Mouse (Mus musculus) lung, adult 2 months (tissue): ENCODE data around the gene Zdhhc9. TPM values are rescaled to one million over a fixed set of nuclear protein-coding genes. Genes with fewer than 3 reads are reported as not detected.
A peak's percentile ranks its signal among the peaks of the same experiment; 100 is the strongest.

ENCODE experiments used
- DNase-seq: peaks from one replicate; pipeline ENCODE4 v3.0.0; 2022
- H3K4me1 ChIP-seq: fragments of 200-500 bp; 2 replicates; pipeline ENCODE4 v1.6.1; 2011; ENCODE audit warnings: low read length; ENCODE audit not compliant: control insufficient read depth, insufficient read depth
- H3K4me3 ChIP-seq: fragments of 200-500 bp; replicated peaks from 2 replicates; pipeline ENCODE3; 2011; ENCODE audit warnings: low read depth, mild to moderate bottlenecking, control low read depth, low read length; ENCODE audit errors: extremely low read depth
- CTCF ChIP-seq: fragments of 200-500 bp; IDR thresholded peaks from 2 replicates; pipeline ENCODE4 v1.5.1; 2011; ENCODE audit warnings: mild to moderate bottlenecking, low read length, control low read depth; ENCODE audit not compliant: insufficient read depth
- POLR2A ChIP-seq: fragments of 200-500 bp; IDR thresholded peaks from 2 replicates; pipeline ENCODE4 v1.6.1; 2011; ENCODE audit warnings: low read depth, mild to moderate bottlenecking, control low read depth, low read length, borderline replicate concordance; ENCODE audit errors: extremely low read depth
- WGBS: fragments of 180-500 bp; shearing (Covaris S2); methylation state at CpG from one replicate; pipeline ENCODE4 v1.1.7; 2018; 5-methylcytosine and 5-hydroxymethylcytosine counted together
- polyA plus RNA-seq: library from polyadenylated mRNA; depleted of rRNA; stranded (reverse); fragments of >200 nt; gene quantifications from 2 replicates; pipeline ENCODE4 v1.2.3, GENCODE M21; 2012

Gene Zdhhc9
- polyA plus RNA-seq, 1 experiment, result 31.0 TPM

- H3K4me1 ChIP-seq, result no peaks in the 10 kb centered on the region; the same call in 1 of the 2 replicates
- 17% methylated on average over 36 of the region's 36 CpGs for WGBS
- DNase-seq, result peak; percentile 12
- TF ChIP-seq CTCF, result no peak
- TF ChIP-seq POLR2A, result no peak
- H3K4me3 ChIP-seq, result peak overlapping the region; percentile 93
Measured at GRCm38 (mm10) chrX:48207761-48208487, 754 bp downstream of the Zdhhc9 start.

GRCm38 (mm10) chrX:48204469-48204868 lies 4.2 kb downstream of the Zdhhc9 start:
- Histone ChIP-seq H3K4me3 (no peak overlapping the region), H3K4me1 (no peaks in the 10 kb centered on the region; the same call in 1 of the 2 replicates)
- DNase-seq, result no peak
- TF ChIP-seq CTCF (no peak), POLR2A (no peak)
- WGBS, result 50% methylated on average over 6 of the region's 6 CpGs

DNA sequence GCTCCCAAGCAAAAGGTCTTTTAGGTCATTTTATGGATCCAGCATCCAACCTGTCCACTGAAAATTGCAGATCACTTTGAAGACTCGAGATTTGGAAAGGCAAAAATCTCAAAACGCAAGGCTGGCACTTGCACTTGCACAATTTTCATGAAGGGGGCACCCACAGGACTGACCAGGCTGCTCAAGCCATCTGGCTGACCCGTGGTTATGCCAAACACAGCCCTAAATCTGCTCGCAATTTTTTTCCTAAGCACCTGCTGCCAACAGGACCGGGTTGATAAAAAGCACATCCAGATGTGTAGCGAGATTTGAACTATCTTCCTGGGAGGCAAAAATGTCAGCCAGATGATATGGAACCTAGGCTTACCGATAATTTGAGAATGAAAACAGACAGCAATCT lies 4.9 kb downstream of the Zdhhc9 start:
- H3K4me1 ChIP-seq, result no peaks in the 10 kb centered on the region; the same call in 1 of the 2 replicates
- no peak for DNase-seq
- no peak for TF ChIP-seq CTCF
- no peak for TF ChIP-seq POLR2A
- no peak overlapping the region for H3K4me3 ChIP-seq
- WGBS, result 71% methylated on average over 7 of the region's 7 CpGs

- H3K4me3 ChIP-seq, result no peak overlapping the region
- 64% methylated on average over 4 of the region's 4 CpGs for WGBS
- no peak for DNase-seq
Measured at GRCm38 (mm10) chrX:48202995-48203394, 5.7 kb downstream of the Zdhhc9 start.

GRCm38 (mm10) chrX:48202436-48202835 lies 6.2 kb downstream of the Zdhhc9 start:
- 80% methylated on average over 7 of the region's 7 CpGs for WGBS
- no peaks in the 10 kb centered on the region; the same call in 1 of the 2 replicates for H3K4me1 ChIP-seq
- TF ChIP-seq CTCF (no peak), POLR2A (no peak)
- no peak overlapping the region for H3K4me3 ChIP-seq
- DNase-seq, result no peak

More at GRCm38 (mm10) chrX:48202995-48203394, 5.7 kb downstream of the Zdhhc9 start:
- no peaks in the 10 kb centered on the region; the same call in 1 of the 2 replicates for H3K4me1 ChIP-seq
- TF ChIP-seq POLR2A (no peak), CTCF (no peak)

DNA sequence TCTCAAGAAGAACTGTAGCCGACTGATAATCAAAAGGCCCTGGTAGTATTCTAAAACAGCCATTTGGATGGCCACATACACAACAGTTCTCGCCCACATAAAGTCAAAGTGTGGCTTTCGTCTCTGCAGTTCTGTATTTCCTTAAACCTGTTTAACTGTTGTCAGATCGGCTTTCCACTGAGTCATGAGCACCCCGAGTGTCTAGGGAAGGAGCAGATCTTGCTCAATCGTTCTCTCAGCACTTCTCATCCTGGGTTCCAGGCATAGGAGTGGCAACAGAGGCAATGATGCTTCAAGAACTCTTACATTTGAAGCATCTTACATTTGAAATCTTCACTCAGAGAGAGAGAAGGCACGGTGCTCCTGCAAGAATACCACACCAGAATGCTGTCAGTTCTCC lies 6.7 kb downstream of the Zdhhc9 start:
- DNase-seq, result no peak
- 77% methylated on average over 7 of the region's 7 CpGs for WGBS
- H3K4me3 ChIP-seq, result no peak overlapping the region
- no peak for TF ChIP-seq POLR2A
- no peak for TF ChIP-seq CTCF
- H3K4me1 ChIP-seq, result no peaks in the 10 kb centered on the region; the same call in 1 of the 2 replicates

DNA sequence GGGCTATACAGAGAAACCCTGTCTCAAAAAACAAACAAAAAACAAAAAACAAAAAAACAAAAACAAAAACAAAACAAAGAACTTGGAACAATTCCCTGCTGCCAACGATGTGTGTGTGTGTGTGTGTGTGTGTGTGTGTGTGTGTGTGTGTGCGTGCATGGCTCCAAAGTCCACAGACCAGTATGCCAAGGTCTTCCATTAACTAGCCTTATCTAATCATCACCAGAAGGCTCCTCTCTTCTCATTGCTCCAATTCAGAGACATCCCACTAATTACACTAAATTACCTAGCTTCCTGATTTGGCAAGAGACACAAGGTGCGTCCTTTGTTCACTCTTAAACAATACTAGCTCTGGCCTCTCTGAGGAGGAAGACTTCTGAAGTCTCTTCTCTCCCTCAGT lies 8.0 kb downstream of the Zdhhc9 start:
- no peak for DNase-seq
- Histone ChIP-seq H3K4me1 (no peaks in the 10 kb centered on the region; the same call in 1 of the 2 replicates), H3K4me3 (no peak overlapping the region)
- TF ChIP-seq CTCF (no peak), POLR2A (no peak)
- 85% methylated on average over 3 of the region's 3 CpGs for WGBS

GRCm38 (mm10) chrX:48199026-48199425 lies 9.7 kb downstream of the Zdhhc9 start:
- TF ChIP-seq CTCF (no peak), POLR2A (no peak)
- Histone ChIP-seq H3K4me3 (no peak overlapping the region), H3K4me1 (no peaks in the 10 kb centered on the region; the same call in 1 of the 2 replicates)
- 85% methylated on average over 2 of the region's 2 CpGs for WGBS
- no peak for DNase-seq

DNA sequence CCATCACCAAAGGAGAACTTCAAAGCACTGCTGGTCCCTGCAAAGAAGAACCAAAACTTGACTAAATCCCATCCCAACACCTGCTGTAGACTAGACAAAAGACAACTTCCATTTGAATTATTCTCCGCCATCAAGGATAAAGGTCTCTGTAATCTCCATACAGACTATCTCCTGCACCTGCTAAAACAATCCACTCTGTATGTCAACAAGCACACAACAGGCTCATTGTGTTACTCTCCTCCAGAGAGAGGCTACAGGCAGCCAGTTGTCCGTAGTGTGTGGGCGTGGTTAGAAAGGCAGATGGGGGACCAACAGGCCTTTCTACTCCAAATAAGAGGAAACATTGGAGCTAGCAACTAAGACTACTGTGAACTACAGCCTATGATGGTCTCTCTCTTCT lies 10.8 kb downstream of the Zdhhc9 start:
- no peak overlapping the region for H3K4me3 ChIP-seq
- TF ChIP-seq POLR2A (no peak), CTCF (no peak)
- DNase-seq, result no peak
- WGBS, result 86% methylated on average over 3 of the region's 3 CpGs
- no peaks in the 10 kb centered on the region; the same call in 1 of the 2 replicates for H3K4me1 ChIP-seq

DNA sequence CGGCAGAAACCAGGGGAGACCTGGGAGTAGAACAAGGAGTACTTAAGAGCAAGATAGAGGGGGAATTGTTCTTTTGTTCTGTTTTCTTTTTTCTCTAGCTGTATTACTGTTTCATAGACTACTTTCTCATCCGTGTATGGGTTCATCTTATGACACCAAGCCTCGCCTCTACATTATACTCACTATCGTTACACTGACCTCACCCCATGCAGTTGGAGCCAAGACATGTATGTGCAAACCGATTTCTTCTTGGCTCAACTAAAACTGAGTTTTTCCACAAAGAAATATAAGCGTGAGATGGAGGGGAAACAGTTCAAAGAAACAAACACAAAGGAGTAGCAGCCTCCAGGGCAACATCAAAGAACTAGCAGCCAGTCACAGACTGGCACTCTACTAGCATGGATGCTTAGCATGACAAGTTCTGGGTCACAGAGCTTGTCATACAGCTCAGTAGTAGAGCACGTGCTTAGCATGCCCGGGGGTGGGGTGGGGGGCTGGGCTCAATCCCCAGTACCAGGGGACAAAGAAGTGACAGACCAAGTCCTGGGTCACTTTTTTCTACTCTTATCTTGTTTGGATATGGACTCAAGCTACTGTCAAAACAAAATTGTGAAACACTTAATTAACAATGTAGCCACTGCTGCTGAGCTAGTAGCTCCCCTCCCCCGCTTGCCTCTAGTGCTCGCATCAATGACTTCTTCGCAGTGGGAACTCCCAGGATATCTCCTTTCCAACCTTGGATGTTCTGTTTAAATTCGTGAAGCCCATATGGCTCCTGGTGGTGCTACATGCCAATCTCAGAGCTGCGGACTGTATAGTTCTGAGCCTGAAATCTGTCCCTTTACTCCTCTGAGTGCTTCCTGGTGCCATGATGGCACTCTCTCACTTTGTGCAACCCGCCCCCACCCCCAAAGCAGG lies 15.2 kb downstream of the Zdhhc9 start:
- 75% methylated on average over 14 of the region's 14 CpGs for WGBS
- Histone ChIP-seq H3K4me3 (no peak overlapping the region), H3K4me1 (no peaks in the 10 kb centered on the region)
- no peak for DNase-seq
- no peak for TF ChIP-seq POLR2A
- no peak for TF ChIP-seq CTCF
